Mouse (Mus musculus) small intestine, adult 2 months (tissue): ENCODE measurements around the gene Rcl1.

ENCODE experiments used
- CTCF ChIP-seq: fragments of 200-500 bp; IDR thresholded peaks from 2 replicates; pipeline ENCODE4 v1.5.1; 2012; ENCODE audit warnings: low read depth, mild to moderate bottlenecking, control low read depth, inconsistent platforms, low read length, moderate library complexity, mixed read lengths; ENCODE audit not compliant: insufficient replicate concordance, insufficient read length; ENCODE audit errors: extremely low read depth
- POLR2A ChIP-seq: fragments of 200-500 bp; IDR thresholded peaks from 2 replicates; pipeline ENCODE4 v1.6.1; 2012; ENCODE audit warnings: low read depth, mild to moderate bottlenecking, control low read depth, inconsistent platforms, low read length, moderate library complexity

DNA sequence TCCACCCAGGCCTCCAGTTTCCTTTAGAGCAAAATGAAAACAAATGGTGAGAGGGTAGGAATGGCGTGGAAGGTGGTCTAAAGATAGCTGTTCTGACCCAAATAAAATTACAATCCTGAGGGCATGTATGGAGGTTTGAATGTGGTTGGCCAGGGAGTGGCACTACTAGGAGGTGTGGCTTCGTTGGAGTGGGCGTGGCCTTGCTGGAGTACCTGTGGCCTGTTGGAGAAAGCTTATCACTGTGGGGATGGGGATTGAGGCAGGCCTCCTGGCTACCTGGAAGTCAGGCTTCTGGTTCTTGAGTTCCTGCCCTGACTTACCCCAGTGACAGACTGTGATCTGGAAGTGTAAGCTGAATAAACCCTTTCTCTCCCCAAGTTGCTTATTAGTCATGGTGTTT is 55.2 kb downstream of the Rcl1 start:
- TF ChIP-seq CTCF (no peak), POLR2A (no peak)
